Mouse (Mus musculus): ENCODE measurements around the gene Tmem234.

- TF ChIP-seq CTCF (IDR thresholded peaks at IDR 0.05; ENCODE audit: low read depth, low read length) (no peak), POLR2A (IDR thresholded peaks at IDR 0.05; ENCODE audit: borderline replicate concordance, low read depth, low read length) (no peak)
Observed at GRCm38 (mm10) chr4:129662255-129662813, 61.9 kb downstream of the Tmem234 start.
